Mouse (Mus musculus) left cerebral cortex, postnatal 4 days (tissue): ENCODE results near the gene Ahdc1. TPM values are rescaled to one million over a fixed set of nuclear protein-coding genes. Genes with fewer than 3 reads are reported as not detected.
"Not testable (repeated sequence)": the region's sequence is repeated elsewhere in the genome, so short reads cannot be mapped to it uniquely, and the experiment has no call there.

Experiments
- DNase-seq: peaks from one replicate; pipeline ENCODE4 v3.0.0-alpha.2; 2022
- intact Hi-C: fragments of 180-260 bp; cut with DNase I; formaldehyde crosslinking; loops from one replicate; pipeline ENCODE4 v1.15.1; 2025
- total RNA-seq, 2 experiments: library from RNA; stranded (reverse); gene quantifications; 2 replicates each; pipeline ENCODE4 v1.2.3; 2021

The Ahdc1 gene
- total RNA-seq, 2 experiments from 2014 or later, result 94.1 to 102 TPM

GRCm38 (mm10) chr4:133090720-133091458 lies 79.8 kb downstream of the Ahdc1 start:
- DNase-seq, result peak; percentile 91
- intact Hi-C loops, result no loop called here

DNA sequence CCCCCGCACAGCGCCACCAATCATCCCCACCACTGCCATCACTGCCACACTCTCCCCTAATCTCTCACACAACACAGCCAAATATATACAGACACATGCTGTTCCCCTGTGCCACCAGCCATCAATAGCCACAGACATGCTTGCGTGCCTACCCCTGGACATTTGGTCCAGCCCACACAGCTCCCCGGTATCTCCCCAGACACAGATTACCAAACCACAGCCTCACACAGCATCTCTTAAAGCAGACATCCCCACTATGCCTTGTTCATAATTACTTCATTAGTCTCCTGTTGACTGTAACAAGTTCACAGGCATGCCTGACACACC lies 80.4 kb downstream of the Ahdc1 start:
- intact Hi-C loops, result no loop called here
- no peak for DNase-seq

GRCm38 (mm10) chr4:133092453-133092901 lies 81.4 kb downstream of the Ahdc1 start:
- intact Hi-C loops, result no loop called here
- DNase-seq, result peak; percentile 88

DNA sequence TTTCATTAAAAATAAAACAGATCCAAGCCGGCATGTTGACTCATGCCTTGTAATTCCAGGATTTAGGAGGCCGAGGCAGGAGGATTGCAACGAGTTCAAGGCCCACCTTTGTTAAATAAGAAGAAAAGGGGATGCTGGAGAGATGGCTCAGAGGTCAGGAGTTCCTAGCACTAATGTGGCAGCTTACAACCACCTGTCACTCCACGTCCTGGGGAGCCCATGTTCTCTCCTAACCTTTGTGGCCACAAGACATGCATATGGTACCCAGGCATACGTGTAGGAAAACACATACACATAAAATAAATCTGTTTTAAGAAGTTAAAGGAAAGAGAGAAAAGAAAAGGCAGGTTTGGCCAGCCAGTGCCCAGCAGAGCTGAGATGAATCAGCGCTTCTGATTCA lies 82.0 kb downstream of the Ahdc1 start:
- DNase-seq, result no peak
- intact Hi-C loops, result no loop called here

- intact Hi-C loops, result no loop called here
- no peak for DNase-seq
Measured at GRCm38 (mm10) chr4:133093481-133094033, 82.5 kb downstream of the Ahdc1 start.

- intact Hi-C loops, result no loop called here
- DNase-seq, result no peak
Measured at GRCm38 (mm10) chr4:133094255-133094654, 83.2 kb downstream of the Ahdc1 start.

DNA sequence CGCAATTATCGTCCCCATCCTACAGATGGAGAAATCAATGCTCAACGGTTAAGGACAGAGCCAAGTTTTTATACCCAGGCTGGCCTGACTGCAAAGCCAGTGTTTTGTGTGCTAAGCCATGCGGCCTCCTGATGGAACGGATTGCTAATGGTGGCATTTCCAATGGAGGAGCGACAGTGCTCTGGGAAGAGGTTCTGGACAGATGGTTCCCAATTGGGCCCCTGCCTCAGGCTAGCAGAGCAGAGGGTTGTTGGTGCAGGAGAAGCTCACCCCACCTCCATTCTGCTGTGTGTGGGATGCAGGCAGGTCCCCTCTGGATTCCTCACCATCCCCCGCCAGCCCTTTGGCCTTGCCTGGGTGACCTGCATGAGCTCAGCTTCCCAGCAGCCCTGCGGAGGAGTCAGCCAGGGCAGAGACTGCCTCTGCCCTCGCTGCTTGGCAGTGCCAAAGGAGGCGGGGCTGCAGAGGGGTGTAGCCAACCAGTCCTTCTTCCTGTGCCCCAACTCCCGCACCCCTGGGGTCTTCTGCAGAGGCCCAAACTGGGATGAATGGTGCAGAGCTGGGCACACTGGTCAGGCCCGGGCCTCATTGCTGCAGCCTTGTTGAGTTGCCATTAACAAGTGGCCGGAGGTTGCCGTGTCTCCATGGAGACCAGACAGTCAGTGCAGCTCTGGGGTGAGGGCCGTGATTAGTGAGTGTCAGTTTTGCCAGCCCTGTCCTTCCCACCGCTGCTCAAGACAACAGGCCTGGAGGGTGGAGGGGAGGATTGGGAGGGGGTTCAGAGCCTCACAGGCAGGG lies 84.1 kb downstream of the Ahdc1 start:
- intact Hi-C loops, result no loop called here
- DNase-seq, result peak; percentile 91

- intact Hi-C loops, DNase-seq: not testable (repeated sequence)
Measured at GRCm38 (mm10) chr4:133095734-133096065, 84.6 kb downstream of the Ahdc1 start.

DNA sequence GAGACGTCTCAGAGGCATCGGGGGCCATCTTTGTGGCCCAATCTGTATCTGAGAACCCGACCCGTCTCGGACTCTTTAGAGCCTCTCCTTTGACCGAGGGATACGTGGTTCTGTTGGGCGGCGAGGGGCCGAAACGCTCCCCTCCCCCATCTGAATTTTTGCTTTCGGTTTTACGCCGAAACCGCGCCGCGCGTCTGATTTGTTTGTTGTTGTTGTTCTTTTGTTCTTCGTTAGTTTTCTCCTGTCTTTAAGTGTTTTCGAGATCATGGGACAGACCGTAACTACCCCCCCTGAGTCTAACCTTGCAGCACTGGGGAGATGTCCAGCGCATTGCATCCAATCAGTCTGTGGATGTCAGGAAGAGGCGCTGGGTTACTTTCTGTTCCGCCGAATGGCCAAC lies 85.6 kb downstream of the Ahdc1 start:
- intact Hi-C loops, DNase-seq: not testable (repeated sequence)

- no peak for DNase-seq
- intact Hi-C loops, result no loop called here
Measured at GRCm38 (mm10) chr4:133101751-133102150, 90.7 kb downstream of the Ahdc1 start.

DNA sequence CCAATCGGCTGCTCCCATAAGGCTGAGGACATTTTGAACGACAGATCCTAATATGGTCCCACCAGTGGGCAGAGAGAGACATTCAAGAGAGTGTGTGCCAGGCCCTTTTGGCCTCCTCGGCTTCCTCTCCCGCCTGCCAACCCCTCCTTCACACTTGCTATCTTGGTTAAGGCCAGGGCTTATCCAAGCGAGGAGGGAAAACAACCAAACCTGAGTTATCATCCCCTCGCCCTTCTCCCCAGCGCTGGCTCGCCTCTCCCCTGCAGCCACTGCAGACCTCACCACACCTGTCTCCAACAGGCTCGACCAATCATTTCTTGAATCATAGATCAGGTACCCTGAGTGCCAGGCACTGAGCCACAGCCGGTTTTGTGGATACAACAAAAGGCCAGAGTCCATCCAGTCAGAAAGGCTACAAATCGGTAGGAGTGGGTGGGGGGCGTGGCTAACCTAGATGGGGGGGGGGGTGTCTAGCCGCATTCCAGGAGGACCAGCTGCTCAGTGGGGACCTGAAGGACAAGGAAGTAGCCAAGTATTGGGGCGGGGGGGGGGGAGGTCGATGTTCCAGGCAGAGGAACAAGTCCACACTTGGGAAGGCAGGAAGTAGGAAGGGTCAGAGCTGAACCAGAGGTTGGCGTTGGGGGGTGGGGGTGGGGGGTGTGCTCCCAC lies 92.6 kb downstream of the Ahdc1 start:
- intact Hi-C loops, result no loop called here

GRCm38 (mm10) chr4:133104194-133104569 lies 93.1 kb downstream of the Ahdc1 start:
- no peak for DNase-seq
- intact Hi-C loops, result no loop called here

More for the DNA sequence above, 92.6 kb downstream of the Ahdc1 start:
- peak; percentile 23 for DNase-seq

DNA sequence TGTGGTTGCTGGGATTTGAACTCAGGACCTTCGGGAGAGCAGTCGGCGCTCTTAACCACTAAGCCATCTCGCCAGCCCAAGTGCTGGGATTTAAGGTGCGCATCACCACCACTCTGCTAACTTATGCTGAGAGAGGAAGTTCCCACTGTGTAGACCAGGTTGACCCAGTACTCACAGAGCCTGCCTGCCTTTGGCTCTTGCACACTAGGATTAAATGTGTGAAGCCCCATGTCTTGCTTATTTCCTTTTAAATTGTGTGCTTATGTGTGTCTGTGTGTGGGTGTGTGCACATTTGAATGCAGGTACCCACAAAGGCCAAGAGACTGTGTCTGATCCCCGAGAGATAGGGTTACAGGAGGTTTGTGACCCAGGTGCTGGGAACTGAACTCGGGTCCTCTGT lies 95.6 kb downstream of the Ahdc1 start:
- DNase-seq, result no peak
- intact Hi-C loops, result no loop called here

DNA sequence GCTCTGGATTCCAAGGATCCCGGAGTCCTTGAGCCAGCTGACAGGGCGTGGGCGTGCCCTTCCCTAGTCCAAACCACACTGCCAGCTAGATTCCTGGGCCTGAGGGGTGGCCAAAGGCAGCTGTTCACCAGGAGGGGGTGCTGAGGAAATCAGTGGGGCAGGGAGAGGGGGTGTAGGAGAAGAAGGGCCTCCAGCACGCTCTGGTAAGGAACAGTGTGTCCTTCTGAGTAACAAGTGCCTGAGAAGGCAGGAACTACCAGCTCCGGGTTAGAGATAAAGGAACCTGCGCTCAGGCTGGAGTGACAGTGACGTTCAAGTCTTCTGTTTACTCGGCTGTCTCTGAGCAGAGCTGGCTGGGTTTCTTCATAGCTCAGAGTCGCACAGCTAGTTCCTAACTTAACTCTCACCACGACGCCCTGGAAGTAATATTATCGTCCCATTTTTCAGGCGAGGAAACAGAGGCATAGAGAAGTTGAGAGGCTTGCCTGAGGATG lies 96.8 kb downstream of the Ahdc1 start:
- intact Hi-C loops, result no loop called here
- DNase-seq, result peak; percentile 42

DNA sequence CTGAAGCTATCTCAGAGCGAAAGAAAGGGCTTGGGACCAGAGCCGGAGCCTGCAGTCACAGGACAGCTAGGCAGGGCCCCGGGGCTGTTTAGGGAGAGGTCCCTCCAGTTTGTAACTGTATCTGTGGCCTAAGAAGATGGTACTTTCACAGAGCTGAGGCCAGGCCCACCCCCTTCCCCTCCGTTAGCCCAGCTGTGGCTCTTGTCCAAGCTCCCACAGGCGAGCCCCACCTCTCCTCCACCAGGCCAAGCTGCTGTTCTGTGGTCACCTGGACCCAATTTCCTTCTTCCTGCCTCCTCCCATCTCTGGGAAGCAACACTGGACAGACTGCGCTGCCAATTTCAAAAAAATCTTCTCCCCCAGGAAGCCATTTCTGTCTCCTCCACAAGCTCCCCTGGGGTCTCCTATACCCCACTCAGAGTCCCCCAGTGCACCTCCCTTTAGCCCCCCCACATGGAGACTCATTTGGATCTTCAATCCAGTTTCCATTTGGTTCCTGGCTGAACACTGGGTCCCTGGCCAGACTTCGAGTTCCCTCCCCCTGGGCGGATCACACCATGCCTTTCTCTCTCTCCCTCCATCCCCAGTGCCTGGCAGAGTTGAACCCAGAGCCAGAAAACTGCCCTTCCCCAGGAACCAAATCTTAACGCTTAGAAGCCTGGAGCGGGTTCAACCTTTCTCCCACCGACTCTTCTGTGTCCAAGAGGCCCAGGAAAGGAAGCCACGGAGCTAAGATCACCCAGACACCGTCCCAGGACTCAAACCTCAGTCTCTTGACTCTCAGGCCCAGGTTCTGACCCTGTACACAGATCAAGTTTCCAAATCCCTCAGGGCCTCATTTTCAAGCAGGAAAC lies 97.6 kb downstream of the Ahdc1 start:
- intact Hi-C loops, result no loop called here
- DNase-seq, result peak; percentile 22

- DNase-seq, result no peak
- intact Hi-C loops, result no loop called here
Measured at GRCm38 (mm10) chr4:133109335-133109801, 98.3 kb downstream of the Ahdc1 start.

GRCm38 (mm10) chr4:133112175-133112838 lies 101.2 kb downstream of the Ahdc1 start:
- intact Hi-C loops, result no loop called here
- no peak for DNase-seq

GRCm38 (mm10) chr4:133113351-133113882 lies 102.4 kb downstream of the Ahdc1 start:
- intact Hi-C loops, result no loop called here

GRCm38 (mm10) chr4:133114762-133115161 lies 103.7 kb downstream of the Ahdc1 start:
- no peak for DNase-seq
- intact Hi-C loops, result no loop called here

More at GRCm38 (mm10) chr4:133113351-133113882, 102.4 kb downstream of the Ahdc1 start:
- no peak for DNase-seq
